Mouse (Mus musculus) ES-E14 (cell line): Measurements from ENCODE around the gene Pax3.

ENCODE experiments used
- CHD2 ChIP-seq: IDR thresholded peaks from 2 replicates; pipeline ENCODE4 v1.6.1; 2014; ENCODE audit warnings: mild to moderate bottlenecking, low read depth, low read length, inconsistent platforms
- HCFC1 ChIP-seq: IDR thresholded peaks from 2 replicates; pipeline ENCODE4 v1.6.1; 2012; ENCODE audit warnings: low read length, inconsistent platforms, borderline replicate concordance; ENCODE audit not compliant: insufficient read depth
- ZNF384 ChIP-seq: IDR thresholded peaks from 2 replicates; pipeline ENCODE4 v1.6.1; 2012; ENCODE audit warnings: low read depth, low read length, inconsistent platforms

GRCm38 (mm10) chr1:78161745-78162144 lies 35.2 kb downstream of the Pax3 start:
- TF ChIP-seq ZNF384 (no peak), HCFC1 (no peak), CHD2 (no peak)
